Mouse (Mus musculus) spleen, adult 2 months (tissue): Measurements from ENCODE around the gene Kcnq5.

Experiments used
- CTCF ChIP-seq: fragments of 200-500 bp; IDR thresholded peaks from 2 replicates; pipeline ENCODE4 v1.5.1; 2011; ENCODE audit warnings: mild to moderate bottlenecking, inconsistent platforms; ENCODE audit not compliant: insufficient read depth, insufficient read length, insufficient replicate concordance; ENCODE audit errors: extremely low read depth
- POLR2A ChIP-seq: fragments of 200-500 bp; IDR thresholded peaks from 2 replicates; pipeline ENCODE4 v1.6.1; 2011; ENCODE audit warnings: low read depth, low read length, inconsistent platforms

DNA sequence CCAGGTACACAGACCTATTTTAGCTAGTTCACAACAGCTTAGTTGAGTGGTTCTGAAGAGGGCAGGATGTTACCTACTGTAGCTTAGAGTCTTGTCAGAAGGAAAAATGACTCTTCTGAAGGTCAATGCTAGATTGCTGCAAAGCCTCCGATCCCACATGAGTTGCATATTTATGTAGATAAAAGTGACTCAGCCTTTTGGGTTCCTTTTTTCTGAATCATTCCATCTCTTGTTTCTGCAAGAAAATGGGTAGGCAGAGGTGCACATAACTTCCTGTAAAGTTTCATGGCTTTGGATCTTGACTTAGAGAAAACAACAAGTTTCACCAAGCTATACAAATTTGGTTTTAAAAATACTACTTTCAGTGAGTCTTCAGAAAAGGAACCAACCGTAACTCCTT is 409.0 kb downstream of the Kcnq5 start:
- no peak for TF ChIP-seq CTCF
- no peak for TF ChIP-seq POLR2A
